Mouse (Mus musculus) hindbrain, embryonic 16.5 days (tissue): ENCODE results near the gene Tada3. TPM values are rescaled to one million over a fixed set of nuclear protein-coding genes. Genes with fewer than 3 reads are reported as not detected.

Experiments used
- ATAC-seq: fragments of 200-750 bp; cut with Nextera tagmentation; 2 replicates; pipeline ENCODE4 v1.8.0; 2017; ENCODE audit warnings: moderate TSS enrichment, moderate library complexity
- H3K27ac ChIP-seq: fragments of 300-500 bp; sonication (generic); 2 replicates; pipeline ENCODE4 v1.5.1; 2014; ENCODE audit warnings: low read depth, mild to moderate bottlenecking, control low read depth, low read length, moderate library complexity
- H3K27me3 ChIP-seq: fragments of 300-500 bp; sonication (generic); replicated peaks from 2 replicates; pipeline ENCODE4 v1.6.1; 2014; ENCODE audit warnings: low read length; ENCODE audit not compliant: control insufficient read depth, insufficient read depth
- H3K36me3 ChIP-seq: fragments of 300-500 bp; sonication (generic); 2 replicates; pipeline ENCODE4 v1.6.1; 2014; ENCODE audit warnings: mild to moderate bottlenecking, low read length, moderate library complexity, mixed read lengths; ENCODE audit not compliant: control insufficient read depth, insufficient read depth
- H3K4me1 ChIP-seq: fragments of 300-500 bp; sonication (generic); 2 replicates; pipeline ENCODE4 v1.6.1; 2014; ENCODE audit warnings: low read depth, low read length; ENCODE audit not compliant: control insufficient read depth, insufficient read depth
- H3K4me2 ChIP-seq: fragments of 300-500 bp; sonication (generic); 2 replicates; pipeline ENCODE4 v1.6.1; 2014; ENCODE audit warnings: mild to moderate bottlenecking, low read length, control low read depth, moderate library complexity
- H3K4me3 ChIP-seq: fragments of 300-500 bp; sonication (generic); 2 replicates; pipeline ENCODE4 v1.5.1; 2014; ENCODE audit warnings: mild to moderate bottlenecking, low read length, control low read depth, moderate library complexity
- H3K9ac ChIP-seq: fragments of 300-500 bp; sonication (generic); 2 replicates; pipeline ENCODE4 v1.6.1; 2014; ENCODE audit warnings: low read depth, mild to moderate bottlenecking, control low read depth, low read length, moderate library complexity
- H3K9me3 ChIP-seq: fragments of 300-500 bp; sonication (generic); 2 replicates; pipeline ENCODE4 v1.6.1; 2014; ENCODE audit warnings: mild to moderate bottlenecking, low read length, moderate library complexity; ENCODE audit not compliant: control insufficient read depth
- WGBS: fragments of 180-500 bp; shearing (Covaris S2); extraction: QIAGEN DNeasy Blood & Tissue Kit; methylation state at CpG from one replicate; pipeline ENCODE4 v1.1.7; 2014; 5-methylcytosine and 5-hydroxymethylcytosine counted together
- polyA plus RNA-seq: library from polyadenylated mRNA; unstranded; fragments of >200 nt; fragmentation: Nextera tagmentation; extraction: Ambion mirVana; gene quantifications from 2 replicates; pipeline ENCODE4 v1.2.1, GENCODE M21; 2015

Tada3 gene
- polyA plus RNA-seq, 1 experiment from 2014 or later: 68.3 TPM

DNA sequence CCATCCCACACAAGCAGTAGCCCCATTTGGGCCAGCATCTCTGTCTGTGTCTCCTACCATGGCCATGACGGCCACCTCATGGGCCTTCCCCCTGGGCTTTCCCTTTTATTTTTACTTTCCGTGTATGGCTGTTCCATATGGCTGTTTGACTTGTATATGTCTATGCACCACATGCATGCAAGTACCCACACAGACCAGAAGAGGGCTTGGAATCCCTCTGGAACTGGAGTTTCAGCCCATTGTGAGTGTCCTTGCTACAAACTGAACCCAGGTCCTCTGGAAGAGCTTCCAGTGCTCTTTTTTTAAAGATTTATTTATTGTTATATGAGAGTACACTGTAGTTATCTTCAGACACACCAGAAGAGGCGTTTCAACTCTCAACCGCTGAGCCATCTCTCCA lies 16.2 kb downstream of the Tada3 start:
- 79% methylated on average over 4 of the region's 4 CpGs for WGBS
- Histone ChIP-seq H3K27me3 (no peaks in the 10 kb centered on the region), H3K4me1 (no peaks in the 10 kb centered on the region), H3K9ac (no peak overlapping the region), H3K4me2 (no peak overlapping the region), H3K27ac (no peak overlapping the region), H3K36me3 (no peaks in the 10 kb centered on the region), H3K4me3 (no peak overlapping the region), H3K9me3 (no peaks in the 10 kb centered on the region)
- no peak for ATAC-seq

DNA sequence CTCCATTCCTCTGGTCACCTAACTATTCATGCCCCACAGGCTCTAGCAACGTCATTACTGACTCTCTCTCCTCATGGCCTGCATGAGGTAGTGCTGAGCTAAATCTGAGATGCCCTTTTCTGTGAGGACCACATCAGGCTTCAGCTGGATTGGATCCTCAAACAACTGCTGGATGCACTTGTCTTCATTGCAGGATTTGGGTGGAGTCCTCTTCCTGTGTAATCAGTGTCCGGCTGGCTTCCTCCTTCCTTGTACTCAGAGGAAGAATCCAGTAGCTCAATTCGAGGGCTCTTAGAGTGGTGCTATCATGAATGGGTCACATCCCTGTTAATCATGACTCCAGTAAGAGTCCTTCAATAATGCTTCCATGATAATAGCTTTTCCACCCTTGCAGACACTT lies 24.0 kb downstream of the Tada3 start:
- Histone ChIP-seq H3K9ac (no peak overlapping the region), H3K27me3 (no peaks in the 10 kb centered on the region), H3K4me2 (no peak overlapping the region), H3K27ac (no peak overlapping the region), H3K9me3 (no peaks in the 10 kb centered on the region), H3K4me1 (no peaks in the 10 kb centered on the region), H3K4me3 (no peak overlapping the region), H3K36me3 (no peaks in the 10 kb centered on the region)
- ATAC-seq: no peak
- WGBS: 75% methylated on average over 3 of the region's 3 CpGs

DNA sequence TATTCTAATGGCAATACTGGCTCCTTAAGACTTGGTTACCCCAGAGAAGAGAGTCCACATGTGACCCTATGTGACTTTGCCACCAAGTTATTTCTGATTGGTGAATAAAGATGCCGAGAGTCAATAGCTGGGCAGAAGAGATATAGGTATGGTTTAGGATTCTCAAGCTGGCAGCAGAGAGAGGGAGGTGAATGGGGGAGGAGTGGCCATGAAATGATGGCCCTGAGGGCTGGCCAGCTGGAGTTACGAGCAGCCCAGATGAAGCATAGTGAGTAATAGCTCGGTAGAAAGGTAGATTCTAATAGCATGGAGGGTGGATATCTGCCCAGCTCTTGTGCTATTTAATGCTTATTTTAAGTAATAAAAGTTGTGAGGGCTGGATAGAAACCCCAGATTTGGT lies 24.9 kb downstream of the Tada3 start:
- Histone ChIP-seq H3K4me3 (no peak overlapping the region), H3K9ac (no peak overlapping the region), H3K27me3 (no peaks in the 10 kb centered on the region), H3K9me3 (no peaks in the 10 kb centered on the region), H3K4me2 (no peak overlapping the region), H3K27ac (no peak overlapping the region), H3K36me3 (no peaks in the 10 kb centered on the region), H3K4me1 (no peaks in the 10 kb centered on the region)
- WGBS: 78% methylated on average over 3 of the region's 3 CpGs
- ATAC-seq: no peak

DNA sequence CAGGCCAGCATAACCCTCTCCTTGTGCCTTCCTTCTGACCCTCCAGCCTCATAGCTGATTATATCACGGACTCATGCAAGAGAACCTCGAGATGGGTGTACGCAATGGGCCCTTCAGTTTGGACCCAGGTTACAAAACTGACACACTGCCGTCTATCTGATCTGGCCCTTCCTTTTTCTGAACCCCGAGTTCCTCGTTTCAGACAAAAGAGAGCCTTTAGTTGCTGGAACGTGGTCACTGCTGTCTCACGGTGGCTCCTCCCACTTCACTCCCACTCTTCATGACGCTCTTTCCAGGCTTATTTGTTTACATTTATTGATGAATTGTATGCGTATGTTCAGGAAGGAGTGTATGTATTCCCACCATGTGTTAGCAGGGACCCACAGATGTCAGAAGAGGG lies 26.0 kb downstream of the Tada3 start:
- no peaks in the 10 kb centered on the region for H3K27me3 ChIP-seq
- 60% methylated on average over 10 of the region's 10 CpGs for WGBS
- H3K4me3 ChIP-seq: no peak overlapping the region
- no peak overlapping the region for H3K27ac ChIP-seq
- H3K9me3 ChIP-seq: no peaks in the 10 kb centered on the region
- H3K36me3 ChIP-seq: no peaks in the 10 kb centered on the region
- ATAC-seq: no peak
- H3K9ac ChIP-seq: no peak overlapping the region
- no peak overlapping the region for H3K4me2 ChIP-seq
- no peaks in the 10 kb centered on the region for H3K4me1 ChIP-seq

DNA sequence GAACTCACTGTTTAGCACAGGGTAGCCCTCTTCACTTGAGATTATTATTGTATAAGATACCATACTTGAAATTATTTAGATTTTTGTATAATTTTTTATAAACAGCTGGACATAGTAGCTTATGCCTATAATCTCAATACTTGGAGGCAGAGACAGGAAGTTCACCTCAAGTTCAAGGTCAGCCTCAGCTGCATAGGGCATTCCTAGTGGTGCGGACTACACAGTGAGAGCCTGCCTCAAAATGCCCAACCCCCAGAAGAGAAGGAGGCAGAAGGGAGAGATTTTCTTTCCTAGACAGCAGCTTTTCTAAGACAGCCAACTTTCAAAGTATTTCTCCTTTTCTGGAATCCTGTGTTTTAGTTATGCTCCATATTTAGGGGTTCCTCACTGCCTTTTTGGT lies 26.5 kb downstream of the Tada3 start:
- no peak overlapping the region for H3K4me2 ChIP-seq
- 93% methylated on average over 1 of the region's 1 CpGs for WGBS
- no peak overlapping the region for H3K27ac ChIP-seq
- no peak overlapping the region for H3K9ac ChIP-seq
- no peak overlapping the region for H3K4me3 ChIP-seq
- H3K4me1 ChIP-seq: no peaks in the 10 kb centered on the region
- ATAC-seq: no peak
- H3K36me3 ChIP-seq: no peaks in the 10 kb centered on the region
- H3K27me3 ChIP-seq: no peaks in the 10 kb centered on the region
- H3K9me3 ChIP-seq: no peaks in the 10 kb centered on the region

DNA sequence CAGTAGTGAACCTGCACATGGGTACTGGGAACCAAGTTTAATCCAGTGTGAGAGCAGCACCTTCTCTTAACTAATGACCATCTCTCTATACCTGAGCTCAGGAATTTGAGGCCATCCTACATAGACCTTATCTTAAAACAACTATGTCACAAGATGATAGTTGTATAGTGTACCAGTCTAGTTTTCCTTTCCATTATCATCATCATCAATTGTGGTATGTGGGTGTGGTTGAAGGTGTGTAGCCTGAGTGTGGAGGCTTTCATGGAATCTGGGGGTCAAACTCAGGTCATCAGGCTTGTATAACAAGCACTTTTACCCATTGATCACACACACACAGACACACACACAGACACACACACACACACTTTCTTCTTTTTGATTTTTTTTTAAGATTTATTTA lies 27.1 kb downstream of the Tada3 start:
- Histone ChIP-seq H3K9ac (no peak overlapping the region), H3K4me1 (no peaks in the 10 kb centered on the region), H3K4me3 (no peak overlapping the region), H3K36me3 (no peaks in the 10 kb centered on the region), H3K27ac (no peak overlapping the region), H3K9me3 (no peaks in the 10 kb centered on the region), H3K27me3 (no peaks in the 10 kb centered on the region), H3K4me2 (no peak overlapping the region)
- ATAC-seq: no peak

DNA sequence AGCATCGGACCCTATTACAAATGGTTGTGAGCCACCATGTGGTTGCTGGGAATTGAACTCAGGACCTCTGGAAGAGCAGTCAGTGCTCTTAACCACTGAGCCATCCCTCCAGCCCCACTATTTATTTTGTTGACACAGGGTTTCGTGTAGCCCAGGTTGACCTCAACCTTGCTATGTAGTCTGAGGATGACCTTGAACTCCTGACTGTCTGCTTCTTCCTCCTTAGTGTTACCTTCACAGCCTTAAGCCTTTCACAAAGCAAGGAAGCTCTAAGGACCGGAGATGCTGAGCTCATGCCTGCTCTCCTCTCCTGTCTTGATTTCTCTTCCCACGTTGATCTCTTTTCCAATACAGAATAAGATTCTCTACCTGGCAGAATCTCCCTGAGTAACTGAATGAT lies 30.8 kb downstream of the Tada3 start:
- Histone ChIP-seq H3K36me3 (no peaks in the 10 kb centered on the region), H3K9me3 (no peaks in the 10 kb centered on the region), H3K4me2 (no peak overlapping the region), H3K4me3 (no peak overlapping the region), H3K4me1 (peaks cover 17% of the 10 kb centered on the region), H3K9ac (no peak overlapping the region), H3K27ac (no peak overlapping the region), H3K27me3 (no peaks in the 10 kb centered on the region)
- WGBS: 83% methylated on average over 4 of the region's 4 CpGs
- ATAC-seq: no peak

DNA sequence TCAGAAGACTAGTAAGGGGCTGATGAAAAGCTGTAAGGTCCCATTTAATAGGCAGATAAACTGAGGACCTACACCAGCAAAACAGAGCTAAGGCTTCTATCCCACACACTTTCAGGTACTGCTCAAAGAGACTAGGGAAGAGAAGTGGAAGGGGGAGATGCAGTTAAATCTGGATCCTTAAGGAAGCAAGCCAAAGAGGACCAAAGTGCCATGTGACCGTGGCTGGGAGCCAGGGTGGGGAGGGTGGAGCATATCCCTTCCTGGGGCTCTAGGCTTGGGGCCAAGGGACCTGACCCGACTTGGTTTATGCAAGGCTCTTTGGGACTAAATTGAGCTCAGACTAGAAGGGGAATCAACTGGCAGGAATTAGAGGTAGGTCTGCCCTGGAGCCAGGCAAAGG lies 33.4 kb downstream of the Tada3 start:
- H3K9ac ChIP-seq: no peak overlapping the region; the same call in 1 of the 2 replicates
- H3K36me3 ChIP-seq: peaks cover 3% of the 10 kb centered on the region; the same call in 1 of the 2 replicates
- WGBS: 46% methylated on average over 2 of the region's 2 CpGs
- ATAC-seq: no peak
- no peaks in the 10 kb centered on the region for H3K9me3 ChIP-seq
- H3K4me1 ChIP-seq: peaks cover 23% of the 10 kb centered on the region
- H3K4me2 ChIP-seq: peak overlapping the region; percentile 82
- no peak overlapping the region for H3K27ac ChIP-seq
- no peaks in the 10 kb centered on the region for H3K27me3 ChIP-seq
- H3K4me3 ChIP-seq: peak overlapping the region; percentile 69; the same call in 1 of the 2 replicates

DNA sequence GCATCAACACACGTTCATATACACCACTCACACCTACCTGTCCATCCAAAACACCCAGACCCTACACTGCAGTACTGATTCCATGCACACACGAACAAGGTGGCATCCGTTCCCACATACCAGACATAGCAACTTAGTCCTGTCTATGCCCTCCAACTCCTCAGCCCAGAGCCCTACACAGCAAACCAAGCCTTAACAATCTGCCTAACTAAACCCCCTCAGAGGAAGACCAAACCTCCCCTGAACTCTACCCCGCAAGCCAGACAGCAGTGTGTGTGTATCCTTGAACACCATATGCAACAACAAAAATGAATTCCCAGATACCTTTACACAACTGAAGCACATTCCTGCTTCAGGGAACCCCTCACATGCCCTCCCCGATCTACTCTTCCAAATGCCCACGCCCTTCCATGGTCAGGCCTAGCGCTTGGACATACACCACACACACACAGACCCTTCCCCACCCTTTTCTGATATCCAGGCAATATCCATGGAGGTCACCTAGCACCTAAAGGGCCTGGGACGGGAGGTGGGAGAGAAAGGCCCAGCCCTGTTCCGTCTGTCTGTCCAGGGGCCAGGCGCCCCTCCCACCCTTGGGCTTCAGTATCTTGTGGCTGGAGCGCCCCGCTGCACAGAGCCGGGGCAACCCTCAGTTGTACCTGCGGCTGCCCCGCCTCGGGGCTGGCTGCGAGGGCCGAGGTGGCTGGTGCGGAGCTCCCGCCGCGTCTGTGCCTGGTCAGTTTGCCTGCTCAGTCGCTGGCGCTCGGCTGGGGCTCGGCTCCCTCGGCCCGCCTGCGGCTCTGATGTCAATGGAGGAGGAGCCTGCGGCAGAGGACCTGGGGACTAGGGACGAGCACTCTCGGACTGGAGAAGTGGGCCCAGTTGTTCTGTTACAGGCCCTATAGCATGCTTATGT lies 34.2 kb downstream of the Tada3 start, which contains the start of gene Camk1:
TSS of gene Camk1 (minus strand) at position 808 of the 916 bp plus-strand sequence.
- no peaks in the 10 kb centered on the region for H3K9me3 ChIP-seq
- peak; percentile 85 for ATAC-seq
- 16% methylated on average over 32 of the region's 32 CpGs for WGBS

More for the DNA sequence above, 34.2 kb downstream of the Tada3 start, which contains the start of gene Camk1:
- peak within 1 kb of the TSS; percentile 70 for H3K27ac ChIP-seq
- no peaks in the 10 kb centered on the region for H3K27me3 ChIP-seq
- H3K9ac ChIP-seq: peak within 1 kb of the TSS; percentile 97
- peaks cover 5% of the 10 kb centered on the region; the same call in 1 of the 2 replicates for H3K36me3 ChIP-seq
- peak within 1 kb of the TSS; percentile 69 for H3K4me3 ChIP-seq
- H3K4me2 ChIP-seq: peak within 1 kb of the TSS; percentile 82
- H3K4me1 ChIP-seq: peaks cover 23% of the 10 kb centered on the region
